In genomic region chr11:18980615-18981014, GRCm38 (mm10) we compare ENCODE assay signal across 19 mouse cellular contexts.
"Had no signal": no experiment of that assay in that cellular context is flagged by ENCODE, and none has a peak within 500 bp of the region (broad histone marks: within the 10 kb centered on the region; RNA-seq: fewer than 3 reads in every experiment).

No protein-coding gene starts in this region.

- DNase-seq: kidney, postnatal 14 days; kidney, postnatal 4 days; left cerebral cortex, postnatal 4 days; lung, adult 2 months; lung, postnatal 14 days; lung, postnatal 4 days; right cerebral cortex, adult 18-20 months; right cerebral cortex, postnatal 14 days; right cerebral cortex, postnatal 4 days; thymus, postnatal 25 days had no signal

- H3K9ac ChIP-seq: limb, embryonic 12.5 days; limb, embryonic 15.5 days; liver, embryonic 12.5 days; liver, embryonic 15.5 days; midbrain, embryonic 12.5 days; midbrain, embryonic 15.5 days; neural tube, embryonic 12.5 days; neural tube, embryonic 15.5 days had no signal

- H3K4me1 ChIP-seq: limb, embryonic 15.5 days had no signal

- H3K4me2 ChIP-seq: limb, embryonic 12.5 days; limb, embryonic 15.5 days; liver, embryonic 12.5 days; liver, embryonic 15.5 days; midbrain, embryonic 12.5 days; midbrain, embryonic 15.5 days; neural tube, embryonic 12.5 days; neural tube, embryonic 15.5 days had no signal

- H3K36me3 ChIP-seq: limb, embryonic 12.5 days; limb, embryonic 15.5 days; liver, embryonic 15.5 days; midbrain, embryonic 12.5 days; midbrain, embryonic 15.5 days; neural tube, embryonic 15.5 days had no signal

- H3K27ac ChIP-seq: limb, embryonic 12.5 days; limb, embryonic 15.5 days; liver, embryonic 12.5 days; liver, embryonic 15.5 days; midbrain, embryonic 12.5 days; midbrain, embryonic 15.5 days; neural tube, embryonic 12.5 days; neural tube, embryonic 15.5 days; stomach, postnatal 0 days had no signal

- H3K4me3 ChIP-seq: limb, embryonic 12.5 days; limb, embryonic 15.5 days; liver, embryonic 12.5 days; liver, embryonic 15.5 days; midbrain, embryonic 12.5 days; midbrain, embryonic 15.5 days; neural tube, embryonic 12.5 days; neural tube, embryonic 15.5 days had no signal

- H3K27me3 ChIP-seq: limb, embryonic 12.5 days; limb, embryonic 15.5 days; liver, embryonic 12.5 days; liver, embryonic 15.5 days; midbrain, embryonic 12.5 days; midbrain, embryonic 15.5 days; neural tube, embryonic 12.5 days; neural tube, embryonic 15.5 days had no signal

- H3K9me3 ChIP-seq: limb, embryonic 12.5 days; limb, embryonic 15.5 days; liver, embryonic 12.5 days; liver, embryonic 15.5 days; midbrain, embryonic 12.5 days; midbrain, embryonic 15.5 days; neural tube, embryonic 12.5 days; neural tube, embryonic 15.5 days had no signal

- ATAC-seq: liver, embryonic 12.5 days; midbrain, embryonic 15.5 days had no signal
